Mouse (Mus musculus) layer of hippocampus, postnatal 10 days (tissue): ENCODE results near the gene Zfyve19. TPM values are rescaled to one million over a fixed set of nuclear protein-coding genes. Genes with fewer than 3 reads are reported as not detected.

Source experiments
- DNase-seq, 2 experiments: peaks; one replicate each; pipeline ENCODE4 v3.0.0; 2021; ENCODE audit warnings: low spot score in 2 of 2
- total RNA-seq, 2 experiments: library from RNA; stranded (reverse); gene quantifications; 2 replicates each; pipeline ENCODE4 v1.2.3; 2021

Zfyve19 gene
- total RNA-seq, 2 experiments from 2014 or later: 38.4 to 46.9 TPM

DNA sequence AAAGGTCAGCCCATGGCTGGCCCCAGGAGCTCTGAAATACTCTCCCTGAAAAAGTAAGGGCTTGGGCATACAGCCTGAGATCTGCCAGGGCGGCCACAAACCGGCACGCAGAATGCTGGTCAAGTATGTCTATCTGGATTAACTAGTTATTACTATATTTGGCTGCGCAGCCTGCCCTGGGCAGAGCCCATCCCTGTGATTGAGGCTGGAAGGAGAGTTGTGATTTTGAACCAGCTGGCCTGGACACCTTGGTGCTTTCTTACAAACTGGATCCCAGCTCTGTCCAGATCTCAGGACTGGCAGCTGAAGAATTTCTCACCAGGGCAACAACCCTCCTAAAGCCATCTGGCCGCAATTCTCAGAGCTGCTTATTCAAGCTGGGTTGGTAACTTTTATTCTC, 14.3 kb upstream of the Zfyve19 start:
- no peak for DNase-seq

GRCm38 (mm10) chr2:119196316-119197108, 11.9 kb upstream of the Zfyve19 start:
- no peak for DNase-seq

DNA sequence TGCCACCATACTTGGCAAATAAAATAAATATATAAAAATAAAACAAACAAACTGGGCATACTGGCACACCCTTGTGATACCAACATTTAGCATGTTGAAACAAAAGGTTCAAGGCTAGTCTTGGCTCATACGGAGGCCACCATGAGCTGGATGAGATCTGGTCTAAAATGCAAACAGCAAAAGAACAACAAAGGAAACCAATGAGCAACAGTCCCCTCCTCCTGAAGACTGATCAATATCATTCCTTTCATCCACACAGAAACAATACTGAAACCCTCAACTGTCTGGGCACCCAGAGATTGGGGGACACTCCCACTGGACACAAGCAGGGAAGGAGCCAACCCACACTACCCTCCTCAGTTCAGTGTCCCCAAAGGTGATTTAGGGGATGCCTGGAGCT, 10.9 kb upstream of the Zfyve19 start:
- DNase-seq: no peak

- DNase-seq: no peak
Observed at GRCm38 (mm10) chr2:119198049-119198448, 10.4 kb upstream of the Zfyve19 start.

GRCm38 (mm10) chr2:119198934-119199333, 9.5 kb upstream of the Zfyve19 start:
- no peak for DNase-seq

DNA sequence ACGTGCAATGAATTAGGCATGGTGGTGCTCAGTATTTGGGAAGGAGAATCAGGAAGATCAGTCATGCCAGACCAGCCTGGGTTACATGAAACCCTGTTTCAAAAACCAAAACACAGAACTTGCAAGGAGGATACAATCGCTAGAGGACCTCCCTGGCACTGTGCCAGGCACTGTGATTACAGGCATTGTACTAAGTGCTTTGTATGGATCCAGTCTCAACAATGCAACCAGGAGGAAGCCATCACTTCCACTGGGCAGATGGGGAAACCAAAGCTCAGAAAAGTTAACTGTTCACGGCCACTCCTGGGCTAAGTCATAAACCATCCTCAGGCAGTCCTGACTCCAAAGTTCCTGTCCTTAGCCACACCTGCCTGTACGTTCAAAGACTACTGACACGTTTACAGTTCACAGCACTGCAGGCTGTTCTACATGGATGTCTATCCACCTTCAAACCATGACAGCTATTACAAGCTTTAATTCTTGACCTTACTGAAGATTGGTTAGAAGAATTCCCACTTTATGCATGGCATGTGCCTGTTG, 5.4 kb upstream of the Zfyve19 start:
- peak in 1 of 2 experiments; percentile 21 for DNase-seq

DNA sequence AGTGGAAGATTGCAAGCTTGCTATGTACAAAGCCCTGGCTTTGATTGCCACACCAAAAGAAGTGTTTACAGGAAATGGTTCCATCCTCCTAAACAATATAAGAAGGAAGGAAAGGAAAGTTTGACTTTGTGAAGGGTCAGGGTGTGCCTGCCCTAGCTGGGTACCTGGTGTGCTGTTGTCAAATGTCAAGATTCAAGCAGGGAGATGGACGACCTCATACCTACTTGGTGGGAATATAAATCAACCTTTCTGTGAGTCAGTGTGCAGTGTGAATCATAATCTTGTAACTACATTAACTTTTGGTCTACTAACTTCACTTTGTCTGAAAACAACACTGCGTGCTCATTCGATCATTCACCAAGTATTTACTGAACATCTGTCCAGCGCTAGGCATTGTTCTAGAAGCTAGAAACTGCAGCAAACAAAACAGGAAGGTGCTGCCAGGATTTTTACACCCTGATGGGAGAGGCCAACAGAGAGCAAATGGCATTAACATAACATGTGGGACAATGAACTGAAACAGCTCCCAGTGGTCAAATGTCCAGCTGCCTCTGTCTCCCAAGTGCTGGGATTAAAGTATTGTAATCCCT, 4.5 kb upstream of the Zfyve19 start:
- no peak for DNase-seq

- DNase-seq: no peak
Observed at GRCm38 (mm10) chr2:119207961-119208343, 465 bp upstream of the Zfyve19 start.

DNA sequence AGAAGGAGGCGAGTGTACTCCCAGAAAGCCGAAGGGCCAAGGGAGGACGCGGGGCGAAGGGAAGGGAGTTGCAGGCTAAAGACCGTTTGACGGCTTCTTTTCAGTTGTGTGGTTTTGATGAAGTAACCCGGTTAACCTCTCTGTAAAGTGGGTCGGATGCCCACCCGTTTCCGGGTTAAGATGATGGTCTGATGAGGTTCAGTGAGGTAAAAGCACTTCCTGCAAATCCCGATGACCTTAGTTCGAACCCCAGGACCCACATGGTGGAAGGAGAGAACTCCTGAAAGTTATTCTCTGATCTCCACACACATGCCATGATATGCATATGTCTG, 725 bp downstream of the Zfyve19 start:
- DNase-seq: no peak

GRCm38 (mm10) chr2:119229775-119230704, 21.6 kb downstream of the Zfyve19 start, which contains the start of gene Ppp1r14d:
Gene Ppp1r14d (minus strand): TSS chr2:119229906.
- DNase-seq: no peak

DNA sequence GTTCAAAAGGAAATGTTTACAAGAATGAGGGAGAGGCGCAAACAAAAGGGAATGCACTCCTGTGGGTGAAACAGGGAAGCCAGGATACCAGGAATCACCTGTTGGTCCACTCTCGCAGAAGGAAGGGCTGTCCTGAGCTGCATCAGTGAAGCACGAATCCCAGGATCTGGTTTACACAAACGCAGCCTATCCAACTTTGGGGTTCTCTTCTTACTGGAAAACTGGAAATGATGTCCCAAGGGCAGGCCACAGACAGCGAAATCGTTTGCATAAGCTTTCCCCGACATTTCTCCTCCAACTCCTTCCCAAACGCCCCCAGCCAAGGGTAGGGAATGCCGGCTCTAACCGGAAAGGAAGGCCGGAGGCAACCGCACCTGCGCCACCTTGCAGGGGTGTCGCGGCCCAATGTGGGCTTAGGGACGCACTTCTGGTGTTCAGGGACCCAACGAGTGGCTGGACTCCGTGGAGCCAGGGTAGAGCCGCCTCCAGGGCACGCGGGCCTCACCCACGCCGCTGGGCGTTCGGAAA, 28.3 kb downstream of the Zfyve19 start:
- DNase-seq: no peak

DNA sequence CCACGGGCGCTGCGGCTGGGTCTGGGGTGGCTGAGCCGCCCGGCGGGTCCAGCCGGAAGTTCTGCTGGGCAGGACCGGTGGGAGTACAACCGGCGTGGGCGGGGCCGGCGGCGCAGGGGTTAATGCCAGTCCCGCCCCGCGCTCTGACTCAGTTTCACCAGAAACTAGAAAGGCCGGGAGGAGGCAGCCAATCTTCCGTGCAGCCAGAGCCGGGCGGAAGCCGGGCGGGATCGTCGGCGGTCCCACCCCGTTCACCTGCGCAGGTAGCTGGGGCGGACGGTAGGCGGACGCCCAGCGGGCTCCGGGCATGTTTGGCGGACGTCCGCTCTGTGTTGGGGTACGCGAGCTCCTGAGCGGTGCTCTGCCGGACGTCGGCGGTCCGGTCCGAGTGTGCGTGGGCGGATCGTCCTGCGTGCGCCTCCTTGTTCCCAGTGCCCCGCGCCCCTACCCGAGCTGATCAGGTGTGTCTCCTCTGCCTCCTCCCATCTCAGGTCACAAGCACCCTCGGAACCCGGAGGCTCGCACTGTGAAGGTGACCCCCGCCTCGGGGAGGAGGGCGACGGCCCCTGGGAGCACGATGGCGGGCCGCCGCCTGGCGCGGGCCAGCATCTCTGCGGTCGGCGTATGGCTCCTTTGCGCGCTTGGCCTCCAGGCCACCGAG, 28.9 kb downstream of the Zfyve19 start, which contains the start of gene Spint1:
Gene Spint1 (plus strand): TSS at position 153 of the 661 bp plus-strand sequence.
- no peak for DNase-seq

DNA sequence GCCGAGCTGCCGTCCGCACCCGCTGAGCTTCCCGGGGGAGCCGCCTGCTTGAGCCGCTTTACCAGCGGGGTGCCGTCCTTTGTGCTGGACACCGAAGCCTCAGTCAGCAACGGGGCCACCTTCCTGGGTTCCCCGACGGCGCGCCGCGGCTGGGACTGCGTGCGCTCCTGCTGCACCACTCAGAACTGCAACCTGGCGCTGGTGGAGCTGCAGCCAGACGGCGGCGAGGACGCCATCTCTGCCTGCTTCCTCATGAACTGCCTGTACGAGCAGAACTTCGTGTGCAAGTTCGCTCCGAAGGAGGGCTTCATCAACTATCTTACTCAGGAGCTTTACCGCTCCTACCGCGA, 29.4 kb downstream of the Zfyve19 start:
- peak; percentile 25 to 27 for DNase-seq

DNA sequence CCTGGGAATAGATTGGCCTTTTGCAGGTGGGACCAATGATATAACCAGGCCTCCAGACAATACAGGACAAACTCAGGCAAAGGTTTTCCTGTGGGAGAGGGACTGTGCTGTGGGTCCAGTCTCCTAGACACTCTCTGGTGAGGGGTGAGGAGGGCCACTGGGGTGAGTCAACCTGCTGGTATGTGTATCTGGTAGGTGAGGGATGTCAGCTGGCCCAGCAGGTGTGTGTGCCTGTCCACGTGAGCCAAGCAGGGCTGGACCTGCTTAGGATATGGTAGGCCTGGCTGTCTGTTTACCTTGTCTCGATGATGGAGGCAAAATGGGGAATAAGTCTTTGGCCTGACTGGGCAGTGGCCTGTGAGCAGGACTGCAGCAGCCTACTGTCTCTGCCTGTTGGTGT, 30.3 kb downstream of the Zfyve19 start:
- DNase-seq: no peak

GRCm38 (mm10) chr2:119240075-119240818, 31.8 kb downstream of the Zfyve19 start:
- no peak for DNase-seq

- DNase-seq: no peak
Observed at GRCm38 (mm10) chr2:119240819-119241186, 32.4 kb downstream of the Zfyve19 start.

DNA sequence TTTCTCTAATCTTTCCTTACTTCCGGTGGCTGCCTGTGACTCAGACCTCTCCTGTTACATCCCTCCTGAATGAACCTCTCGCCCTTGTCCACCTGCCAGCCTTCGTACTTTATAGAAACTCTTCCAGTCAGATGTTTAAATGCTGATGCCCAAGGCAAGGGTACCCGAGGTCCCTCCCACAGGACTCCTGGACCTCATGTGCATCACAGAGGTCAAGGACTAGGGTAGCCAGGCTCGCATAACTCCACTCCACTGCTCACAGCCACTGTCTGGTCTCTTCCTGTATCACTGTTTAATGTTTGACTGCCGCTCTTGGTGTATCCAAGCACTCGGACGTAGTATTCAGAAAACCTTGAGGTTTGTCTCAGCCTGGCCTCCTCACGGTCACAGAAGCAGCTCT, 34.1 kb downstream of the Zfyve19 start:
- no peak for DNase-seq

DNA sequence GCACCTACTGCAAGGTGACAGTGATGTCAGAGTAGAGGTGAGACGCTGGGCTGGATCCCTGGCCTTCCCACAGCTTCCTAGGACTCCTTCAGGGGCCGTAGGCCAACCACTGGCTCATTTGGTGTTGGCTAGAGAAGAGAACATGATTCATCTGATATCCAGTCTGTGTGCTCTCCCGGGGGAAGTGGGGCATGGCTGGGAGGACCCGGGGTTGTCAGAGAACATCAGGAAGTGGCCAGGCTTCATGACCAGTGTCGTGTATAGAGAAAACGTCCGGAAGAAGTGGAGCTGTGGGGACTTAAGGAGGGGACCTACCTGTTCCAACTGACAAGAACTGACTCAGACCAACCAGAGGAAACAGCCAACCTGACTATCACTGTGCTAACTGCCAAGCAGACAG, 36.8 kb downstream of the Zfyve19 start:
- DNase-seq: no peak

DNA sequence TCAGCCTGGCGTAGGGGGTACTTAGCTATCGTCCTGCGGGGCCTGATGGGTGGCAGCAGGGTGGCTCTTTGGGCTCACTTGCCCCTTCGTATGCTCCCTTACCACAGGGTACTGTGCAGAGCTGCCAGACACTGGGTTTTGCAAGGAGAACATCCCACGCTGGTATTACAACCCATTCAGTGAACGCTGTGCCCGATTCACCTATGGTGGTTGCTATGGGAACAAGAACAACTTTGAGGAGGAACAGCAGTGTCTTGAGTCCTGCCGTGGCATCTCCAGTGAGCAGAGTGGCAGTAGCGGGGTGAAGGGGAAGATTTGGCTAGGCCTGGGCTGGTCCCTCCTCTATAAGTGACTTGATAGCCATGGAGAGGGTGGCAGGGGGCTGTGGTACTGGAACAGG, 39.5 kb downstream of the Zfyve19 start:
- DNase-seq: no peak

GRCm38 (mm10) chr2:119249592-119250061, 41.2 kb downstream of the Zfyve19 start:
- DNase-seq: no peak
